Mouse (Mus musculus): ENCODE results near the gene Mlana. TPM values are rescaled to one million over a fixed set of nuclear protein-coding genes. Genes with fewer than 3 reads are reported as not detected.

Mlana gene
- polyA plus RNA-seq, 1 experiment from 2014 or later: not detected

DNA sequence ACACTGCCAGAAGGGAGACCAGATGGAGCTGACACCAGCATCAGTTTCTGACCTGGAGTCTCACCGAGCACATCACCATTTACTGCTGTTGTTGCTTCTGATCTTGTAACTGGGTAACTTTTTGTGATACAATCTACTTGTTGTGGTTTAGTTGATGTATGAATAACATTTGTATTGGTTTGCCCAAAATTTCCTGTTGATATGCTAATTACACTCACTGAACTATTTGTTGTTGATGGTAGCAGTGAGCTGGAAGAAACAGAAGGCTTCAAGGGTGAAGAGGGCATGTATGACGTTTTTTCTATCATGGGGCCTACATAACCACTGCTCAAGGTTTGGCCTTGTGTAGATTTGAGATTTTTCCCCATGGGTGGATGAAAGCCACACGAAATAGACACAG lies 20.2 kb downstream of the Mlana start:
- peaks cover 30% of the 10 kb centered on the region; the same call in 1 of the 2 replicates for H3K36me3 ChIP-seq (ENCODE audit: insufficient read depth, low read length)
- no peaks in the 10 kb centered on the region for H3K9me3 ChIP-seq (replicated peaks; ENCODE audit: low read length)
- WGBS: 89% methylated on average over 3 of the region's 3 CpGs
- no peak overlapping the region for H3K4me2 ChIP-seq (ENCODE audit: low read length)
- DNase-seq (ENCODE audit: low spot score): no peak
- ATAC-seq (replicated peaks; ENCODE audit: low FRiP score, low read depth): no peak
- no peak overlapping the region for H3K9ac ChIP-seq (ENCODE audit: low read depth, low read length)
- H3K4me3 ChIP-seq (replicated peaks; ENCODE audit: low read depth, low read length): no peak overlapping the region
- H3K27ac ChIP-seq: no peak overlapping the region
- TF ChIP-seq CTCF (IDR thresholded peaks at IDR 0.05; ENCODE audit: low read depth): no peak
- H3K4me1 ChIP-seq (replicated peaks; ENCODE audit: insufficient read depth, low read length): no peaks in the 10 kb centered on the region
- H3K27me3 ChIP-seq (ENCODE audit: insufficient read depth, low read length): no peaks in the 10 kb centered on the region

DNA sequence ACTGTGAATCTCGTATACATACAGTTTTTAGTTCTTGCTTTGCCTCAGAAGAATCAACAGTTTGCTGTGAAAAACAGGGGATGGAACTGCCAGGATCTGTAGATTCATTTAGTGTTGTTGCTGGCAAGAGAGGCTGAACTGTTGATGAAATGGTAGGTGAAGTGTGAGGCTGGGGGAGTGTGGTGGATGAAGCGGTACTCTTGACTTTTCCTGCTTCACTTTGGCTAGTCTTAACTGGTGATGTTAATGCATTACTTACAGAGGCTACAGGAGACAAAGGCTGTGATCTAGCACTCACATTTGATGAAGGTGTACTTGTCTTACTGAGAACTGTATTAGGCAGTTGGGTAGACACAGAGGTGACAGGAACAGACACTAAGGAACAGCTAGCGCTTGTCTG lies 20.9 kb downstream of the Mlana start:
- no peak overlapping the region for H3K4me2 ChIP-seq (ENCODE audit: low read length)
- H3K9ac ChIP-seq (ENCODE audit: low read depth, low read length): no peak overlapping the region
- H3K27me3 ChIP-seq (ENCODE audit: insufficient read depth, low read length): no peaks in the 10 kb centered on the region
- TF ChIP-seq CTCF (IDR thresholded peaks at IDR 0.05; ENCODE audit: low read depth): no peak
- no peaks in the 10 kb centered on the region for H3K4me1 ChIP-seq (replicated peaks; ENCODE audit: insufficient read depth, low read length)
- no peak for DNase-seq (ENCODE audit: low spot score)
- no peaks in the 10 kb centered on the region for H3K9me3 ChIP-seq (replicated peaks; ENCODE audit: low read length)
- no peak overlapping the region for H3K4me3 ChIP-seq (replicated peaks; ENCODE audit: low read depth, low read length)
- peaks cover 30% of the 10 kb centered on the region; the same call in 1 of the 2 replicates for H3K36me3 ChIP-seq (ENCODE audit: insufficient read depth, low read length)
- no peak for ATAC-seq (replicated peaks; ENCODE audit: low FRiP score, low read depth)
- H3K27ac ChIP-seq: no peak overlapping the region
- WGBS: 97% methylated on average over 3 of the region's 3 CpGs

DNA sequence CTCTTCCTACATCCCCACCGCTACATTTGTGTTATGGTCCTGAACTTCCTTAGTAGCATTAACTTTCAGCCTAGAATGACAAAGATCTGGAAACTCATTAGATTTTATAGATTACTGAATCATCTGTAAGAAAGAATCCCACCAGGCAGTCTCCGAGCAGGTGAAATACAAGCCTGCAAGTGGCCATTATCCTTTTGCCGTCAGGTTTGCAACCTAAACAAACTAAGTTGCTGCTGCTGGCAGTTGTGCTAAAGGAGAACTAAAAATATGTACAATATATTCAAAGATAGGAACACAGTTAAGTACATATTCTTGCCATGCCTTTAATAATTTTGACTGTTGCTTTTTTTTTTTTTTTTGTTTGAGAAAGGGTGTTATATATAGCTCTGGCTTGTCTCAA lies 37.8 kb downstream of the Mlana start:
- WGBS: 72% methylated on average over 3 of the region's 3 CpGs
- no peaks in the 10 kb centered on the region for H3K9me3 ChIP-seq (replicated peaks; ENCODE audit: low read length)
- H3K27me3 ChIP-seq (ENCODE audit: insufficient read depth, low read length): no peaks in the 10 kb centered on the region

DNA sequence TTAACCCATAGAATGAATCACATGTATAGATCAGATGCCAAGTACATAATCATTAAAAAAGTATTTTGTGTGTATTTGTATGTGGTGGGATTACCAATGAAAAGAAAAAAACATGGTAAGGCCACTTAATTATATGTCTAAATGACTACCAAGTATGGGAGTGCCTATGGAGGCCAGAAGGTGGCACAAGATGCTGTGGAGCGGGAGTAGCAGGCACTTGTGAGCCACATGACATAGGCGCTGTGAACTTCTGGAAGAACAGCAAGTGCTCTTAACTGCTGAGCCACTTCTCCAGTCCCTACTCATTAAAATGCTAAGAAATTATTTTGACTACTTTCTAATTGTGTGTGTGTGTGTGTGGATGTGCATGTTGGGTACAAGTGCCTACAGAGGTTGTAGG lies 42.0 kb downstream of the Mlana start:
- Histone ChIP-seq H3K36me3 (ENCODE audit: insufficient read depth, low read length) (no peaks in the 10 kb centered on the region), H3K9me3 (replicated peaks; ENCODE audit: low read length) (no peaks in the 10 kb centered on the region), H3K27me3 (ENCODE audit: insufficient read depth, low read length) (no peaks in the 10 kb centered on the region), H3K4me2 (ENCODE audit: low read length) (no peak overlapping the region), H3K9ac (ENCODE audit: low read depth, low read length) (no peak overlapping the region), H3K27ac (no peak overlapping the region), H3K4me3 (replicated peaks; ENCODE audit: low read depth, low read length) (no peak overlapping the region), H3K4me1 (replicated peaks; ENCODE audit: insufficient read depth, low read length) (no peaks in the 10 kb centered on the region)
- DNase-seq (ENCODE audit: low spot score) (no peak), ATAC-seq (replicated peaks; ENCODE audit: low FRiP score, low read depth) (no peak)
- peak; percentile 33; the same call in 1 of the 2 replicates for TF ChIP-seq CTCF (IDR thresholded peaks at IDR 0.05; ENCODE audit: low read depth)
- 90% methylated on average over 2 of the region's 2 CpGs for WGBS

More for the DNA sequence above, 37.8 kb downstream of the Mlana start:
- H3K4me3 ChIP-seq (replicated peaks; ENCODE audit: low read depth, low read length): no peak overlapping the region
- ATAC-seq (replicated peaks; ENCODE audit: low FRiP score, low read depth) (no peak), DNase-seq (ENCODE audit: low spot score) (no peak)
- no peak overlapping the region for H3K4me2 ChIP-seq (ENCODE audit: low read length)
- H3K36me3 ChIP-seq (ENCODE audit: insufficient read depth, low read length): no peaks in the 10 kb centered on the region
- H3K9ac ChIP-seq (ENCODE audit: low read depth, low read length): no peak overlapping the region
- H3K4me1 ChIP-seq (replicated peaks; ENCODE audit: insufficient read depth, low read length): no peaks in the 10 kb centered on the region
- H3K27ac ChIP-seq: no peak overlapping the region
- TF ChIP-seq CTCF (IDR thresholded peaks at IDR 0.05; ENCODE audit: low read depth): no peak

DNA sequence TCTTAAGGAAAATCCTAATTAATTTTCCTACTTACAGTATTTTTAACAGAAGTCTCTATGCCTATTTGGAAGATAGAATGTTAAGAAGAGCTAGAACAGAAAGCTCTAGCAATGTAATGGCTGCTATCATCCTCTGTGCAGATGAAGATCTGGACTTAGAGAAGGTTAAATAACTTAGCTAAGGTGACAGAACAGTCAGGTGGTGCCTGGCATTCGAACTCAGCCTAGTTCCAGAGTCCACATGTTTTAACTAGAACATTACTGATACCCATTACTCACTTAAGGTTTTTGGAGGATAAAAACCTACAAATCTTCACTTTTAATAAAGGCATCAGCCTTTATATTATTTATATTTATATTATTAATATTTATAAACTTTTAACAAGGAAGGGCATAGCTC lies 43.0 kb downstream of the Mlana start:
- Histone ChIP-seq H3K9ac (ENCODE audit: low read depth, low read length) (no peak overlapping the region), H3K4me2 (ENCODE audit: low read length) (no peak overlapping the region), H3K4me3 (replicated peaks; ENCODE audit: low read depth, low read length) (no peak overlapping the region), H3K27me3 (ENCODE audit: insufficient read depth, low read length) (no peaks in the 10 kb centered on the region), H3K36me3 (ENCODE audit: insufficient read depth, low read length) (no peaks in the 10 kb centered on the region), H3K27ac (no peak overlapping the region), H3K4me1 (replicated peaks; ENCODE audit: insufficient read depth, low read length) (no peaks in the 10 kb centered on the region), H3K9me3 (replicated peaks; ENCODE audit: low read length) (no peaks in the 10 kb centered on the region)
- 71% methylated on average over 1 of the region's 1 CpGs for WGBS
- DNase-seq (ENCODE audit: low spot score): no peak
- no peak for TF ChIP-seq CTCF (IDR thresholded peaks at IDR 0.05; ENCODE audit: low read depth)
- no peak for ATAC-seq (replicated peaks; ENCODE audit: low FRiP score, low read depth)

DNA sequence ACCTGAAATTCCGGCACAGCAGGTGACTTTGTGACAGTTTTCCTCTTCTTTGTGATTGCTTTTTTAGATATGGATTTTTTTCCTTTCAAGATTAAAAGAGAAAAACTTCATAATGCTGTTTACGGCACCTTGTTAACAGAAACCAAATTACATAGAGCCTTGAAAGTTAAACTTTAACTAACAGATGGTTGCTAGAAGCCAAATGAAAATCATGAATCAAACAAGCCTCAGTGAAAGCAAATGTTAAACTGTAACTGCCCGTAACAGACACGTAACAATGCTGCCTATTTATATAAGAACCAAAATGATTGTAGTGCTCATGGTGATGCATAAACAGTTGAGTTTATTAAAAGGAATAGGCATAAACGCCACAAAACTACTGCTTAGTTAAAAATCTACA lies 45.9 kb downstream of the Mlana start:
- peak overlapping the region; percentile 25 for H3K4me2 ChIP-seq (ENCODE audit: low read length)
- ATAC-seq (replicated peaks; ENCODE audit: low FRiP score, low read depth) (no peak), DNase-seq (ENCODE audit: low spot score) (peak; percentile 31)
- H3K4me3 ChIP-seq (replicated peaks; ENCODE audit: low read depth, low read length): peak overlapping the region; percentile 18; the same call in 1 of the 2 replicates
- TF ChIP-seq CTCF (IDR thresholded peaks at IDR 0.05; ENCODE audit: low read depth): no peak
- no peaks in the 10 kb centered on the region for H3K9me3 ChIP-seq (replicated peaks; ENCODE audit: low read length)
- WGBS: 60% methylated on average over 5 of the region's 5 CpGs
- peak overlapping the region; percentile 47 for H3K27ac ChIP-seq
- no peaks in the 10 kb centered on the region for H3K4me1 ChIP-seq (replicated peaks; ENCODE audit: insufficient read depth, low read length)
- no peak overlapping the region for H3K9ac ChIP-seq (ENCODE audit: low read depth, low read length)
- no peaks in the 10 kb centered on the region for H3K36me3 ChIP-seq (ENCODE audit: insufficient read depth, low read length)
- H3K27me3 ChIP-seq (ENCODE audit: insufficient read depth, low read length): no peaks in the 10 kb centered on the region

DNA sequence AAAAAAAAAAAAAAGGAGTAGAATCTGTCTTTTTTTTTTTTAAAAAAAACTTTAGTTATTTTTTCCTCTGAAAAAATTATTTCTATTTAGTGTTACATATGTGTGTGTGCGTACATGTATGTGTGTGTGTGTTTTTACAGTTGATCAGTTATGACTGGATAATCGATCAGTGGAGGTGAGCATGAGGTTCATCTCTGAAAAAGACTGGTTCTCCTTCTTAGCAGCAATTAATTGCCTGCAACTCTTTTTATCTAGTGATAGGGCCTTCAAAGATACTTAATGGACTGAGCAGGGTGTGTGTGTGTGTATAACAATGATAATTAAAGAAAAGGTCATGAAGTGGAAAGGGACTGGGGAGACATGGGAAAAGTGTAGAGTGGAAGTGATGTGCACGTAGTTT lies 53.4 kb downstream of the Mlana start:
- Histone ChIP-seq H3K4me2 (ENCODE audit: low read length) (no peak overlapping the region), H3K4me1 (replicated peaks; ENCODE audit: insufficient read depth, low read length) (no peaks in the 10 kb centered on the region), H3K27me3 (ENCODE audit: insufficient read depth, low read length) (no peaks in the 10 kb centered on the region), H3K36me3 (ENCODE audit: insufficient read depth, low read length) (peaks cover 7% of the 10 kb centered on the region; the same call in 1 of the 2 replicates), H3K9ac (ENCODE audit: low read depth, low read length) (no peak overlapping the region), H3K27ac (no peak overlapping the region), H3K4me3 (replicated peaks; ENCODE audit: low read depth, low read length) (no peak overlapping the region), H3K9me3 (replicated peaks; ENCODE audit: low read length) (no peaks in the 10 kb centered on the region)
- WGBS: 94% methylated on average over 3 of the region's 3 CpGs
- no peak for TF ChIP-seq CTCF (IDR thresholded peaks at IDR 0.05; ENCODE audit: low read depth)
- DNase-seq (ENCODE audit: low spot score) (no peak), ATAC-seq (replicated peaks; ENCODE audit: low FRiP score, low read depth) (no peak)
